ENCODE assay signal across 10 mouse cellular contexts in genomic region chr11:117606137-117606536, GRCm38 (mm10). TPM values are rescaled to one million over a fixed set of nuclear protein-coding genes. Genes with fewer than 3 reads are reported as not detected.
DNase-seq lines count a peak whose midpoint lies in the region; ATAC-seq and TF ChIP-seq lines count a peak whose summit lies in the region.
"Had no signal": no experiment of that assay in that cellular context is flagged by ENCODE, and none has a peak within 500 bp of the region (broad histone marks: within the 10 kb centered on the region; RNA-seq: fewer than 3 reads in every experiment).

No protein-coding gene starts in this region.

- no peaks in the 10 kb centered on the region for H3K79me2 ChIP-seq in heart, adult 2 months (replicated peaks; ENCODE audit: control insufficient read depth, insufficient read depth, low read length)

- TF ChIP-seq EP300 in heart, adult 2 months (IDR thresholded peaks at IDR 0.05; ENCODE audit: insufficient read depth, low read depth, low read length) = no peak

- ATAC-seq in midbrain, postnatal 0 days (ENCODE audit: low FRiP score) = no peak
- no peak for ATAC-seq in limb, embryonic 11.5 days (ENCODE audit: insufficient number of reproducible peaks, low FRiP score, low TSS enrichment, low read depth)
- ATAC-seq in erythroid progenitor cell, adult 5-6 weeks (replicated peaks; ENCODE audit: low FRiP score, poor library complexity, severe bottlenecking) = no peak

- H3K4me1 ChIP-seq in heart, adult 2 months (ENCODE audit: control insufficient read depth, insufficient read depth, low read length) = peaks cover 1% of the 10 kb centered on the region
- H3K4me1 ChIP-seq in midbrain, embryonic 10.5 days = peaks cover 81% of the 10 kb centered on the region
- H3K4me1 ChIP-seq in midbrain, postnatal 0 days (ENCODE audit: insufficient read depth, low read length) = peaks cover 3% of the 10 kb centered on the region; the same call in 1 of the 2 replicates
- H3K4me1 ChIP-seq in limb, embryonic 11.5 days (ENCODE audit: control insufficient read depth, insufficient read depth, low read length) = peaks cover 23% of the 10 kb centered on the region

- TF ChIP-seq CTCF in heart, adult 2 months (IDR thresholded peaks at IDR 0.05) = no peak
- no peak for TF ChIP-seq CTCF in midbrain, postnatal 0 days (IDR thresholded peaks at IDR 0.05)

- H3K27ac ChIP-seq in heart, adult 2 months = no peak overlapping the region
- no peak overlapping the region for H3K27ac ChIP-seq in midbrain, embryonic 10.5 days (replicated peaks)
- H3K27ac ChIP-seq in midbrain, postnatal 0 days (ENCODE audit: low read depth, low read length) = no peak overlapping the region
- no peak overlapping the region for H3K27ac ChIP-seq in limb, embryonic 11.5 days (replicated peaks; ENCODE audit: low read depth, low read length)
- H3K27ac ChIP-seq: embryonic facial prominence, embryonic 15.5 days had no signal

- no peaks in the 10 kb centered on the region for H3K9me3 ChIP-seq in midbrain, embryonic 10.5 days (replicated peaks)
- no peaks in the 10 kb centered on the region for H3K9me3 ChIP-seq in midbrain, postnatal 0 days (ENCODE audit: low read length)
- no peaks in the 10 kb centered on the region for H3K9me3 ChIP-seq in limb, embryonic 11.5 days (ENCODE audit: control insufficient read depth, low read length)
- H3K9me3 ChIP-seq: embryonic facial prominence, embryonic 15.5 days; megakaryocyte, embryonic 14.5 days had no signal

- 0 out of 2 replicates have a peak overlapping the region, but pooled peaks have one; percentile 4 for H3K9ac ChIP-seq in heart, adult 2 months (ENCODE audit: low read depth, low read length)
- no peak overlapping the region for H3K9ac ChIP-seq in midbrain, postnatal 0 days (replicated peaks; ENCODE audit: low read length, poor library complexity, severe bottlenecking)
- no peak overlapping the region for H3K9ac ChIP-seq in limb, embryonic 11.5 days (ENCODE audit: low read length)
- H3K9ac ChIP-seq: embryonic facial prominence, embryonic 15.5 days had no signal

- H3K27me3 ChIP-seq in heart, adult 2 months (ENCODE audit: control insufficient read depth, insufficient read depth, low read length) = no peaks in the 10 kb centered on the region
- peaks cover 78% of the 10 kb centered on the region for H3K27me3 ChIP-seq in midbrain, embryonic 10.5 days (ENCODE audit: low read depth, poor library complexity, severe bottlenecking)
- no peaks in the 10 kb centered on the region for H3K27me3 ChIP-seq in midbrain, postnatal 0 days (ENCODE audit: insufficient read depth, low read length)
- H3K27me3 ChIP-seq in limb, embryonic 11.5 days (ENCODE audit: control insufficient read depth, insufficient read depth, low read length) = no peaks in the 10 kb centered on the region

- H3K4me3 ChIP-seq in heart, adult 2 months = no peak overlapping the region
- H3K4me3 ChIP-seq in midbrain, embryonic 10.5 days = peak overlapping the region; percentile 28; the same call in 1 of the 2 replicates
- no peak overlapping the region for H3K4me3 ChIP-seq in midbrain, postnatal 0 days (ENCODE audit: low read depth, low read length)
- no peak overlapping the region for H3K4me3 ChIP-seq in limb, embryonic 11.5 days (ENCODE audit: low read depth, low read length)
- H3K4me3 ChIP-seq: embryonic facial prominence, embryonic 15.5 days had no signal

- H3K36me3 ChIP-seq in heart, adult 2 months (ENCODE audit: control insufficient read depth, insufficient read depth, low read length) = no peaks in the 10 kb centered on the region
- H3K36me3 ChIP-seq in midbrain, embryonic 10.5 days = no peaks in the 10 kb centered on the region
- H3K36me3 ChIP-seq in midbrain, postnatal 0 days (ENCODE audit: insufficient read depth, low read length) = no peaks in the 10 kb centered on the region
- no peaks in the 10 kb centered on the region for H3K36me3 ChIP-seq in limb, embryonic 11.5 days (ENCODE audit: control insufficient read depth, insufficient read depth, low read length)
- H3K36me3 ChIP-seq: embryonic facial prominence, embryonic 15.5 days had no signal

- no peak overlapping the region for H3K4me2 ChIP-seq in midbrain, postnatal 0 days (ENCODE audit: low read depth, low read length, poor library complexity, severe bottlenecking)
- peak overlapping the region; percentile 25 for H3K4me2 ChIP-seq in limb, embryonic 11.5 days (ENCODE audit: low read depth, severe bottlenecking)
- H3K4me2 ChIP-seq: embryonic facial prominence, embryonic 15.5 days had no signal

- 28% methylated on average over 9 of the region's 9 CpGs for WGBS in heart, adult 2 months
- WGBS in midbrain, embryonic 10.5 days = 41% methylated on average over 9 of the region's 9 CpGs
- WGBS in midbrain, postnatal 0 days = 29% methylated on average over 9 of the region's 9 CpGs
- 34% methylated on average over 9 of the region's 9 CpGs for WGBS in limb, embryonic 11.5 days

- DNase-seq in heart, adult 2 months = no peak
- no peak for DNase-seq in heart, adult 9 months (ENCODE audit: low spot score in 2 of 2)
- no peak for DNase-seq in midbrain, embryonic 10.5 days (ENCODE audit: low spot score)
- no peak for DNase-seq in midbrain, postnatal 0 days (ENCODE audit: low spot score)
- no peak for DNase-seq in limb, embryonic 11.5 days (ENCODE audit: low spot score)
- no peak for DNase-seq in left cerebral cortex, adult 11 months (ENCODE audit: low spot score)
- DNase-seq in spleen, postnatal 36 days (ENCODE audit: low spot score in 2 of 2) = no peak

- intact Hi-C loops in heart, adult 2 months (cut with DNase I) = loop anchor here (5.0 kb wide), 1 partner anchor 219 kb away; no protein-coding TSS in a partner anchor

- TF ChIP-seq POLR2A in heart, adult 2 months (IDR thresholded peaks at IDR 0.05; ENCODE audit: insufficient read depth, low read depth, low read length) = no peak

RNA-seq across cellular contexts. Expression of gene Tnrc6c, which starts 48.0 kb away (rescaled TPM):
- total RNA-seq in heart, adult 2 months (2021) = 10 to 100 TPM; 28.5 to 30.3 TPM
- polyA plus RNA-seq in heart, adult 2 months (2012; rRNA removed) = 17.7 and 27.3 TPM in 2 replicates
- 9.4 and 12.4 TPM in 2 replicates for polyA plus RNA-seq in midbrain, embryonic 10.5 days (2016; fragmentation: Nextera tagmentation; extraction: Ambion mirVana)
- 78.4 and 79.8 TPM in 2 replicates for total RNA-seq in midbrain, postnatal 0 days (2014; rRNA removed)
- polyA plus RNA-seq in midbrain, postnatal 0 days (2015; fragmentation: Nextera tagmentation; extraction: Ambion mirVana) = 22.8 and 26.5 TPM in 2 replicates
- polyA plus RNA-seq in limb, embryonic 11.5 days (2014; fragmentation: Nextera tagmentation; extraction: Ambion mirVana) = 16.1 and 16.5 TPM in 2 replicates
- total RNA-seq in erythroid progenitor cell, adult 5-6 weeks (2015; ENCODE audit: low replicate concordance) = 10.8 and 13.4 TPM in 2 replicates
- total RNA-seq in erythroid progenitor cell, adult 5-6 weeks (2017; ENCODE audit: low replicate concordance) = 11.6 and 13.9 TPM in 2 replicates
